Mouse (Mus musculus) heart, embryonic 13.5 days (tissue): ENCODE results near the gene Kat6b. TPM values are rescaled to one million over a fixed set of nuclear protein-coding genes. Genes with fewer than 3 reads are reported as not detected.

Experiments used
- ATAC-seq: fragments of 200-750 bp; cut with Nextera tagmentation; 2 replicates; pipeline ENCODE4 v1.8.0; 2017; ENCODE audit warnings: moderate TSS enrichment; ENCODE audit not compliant: insufficient number of reproducible peaks, low FRiP score, low TSS enrichment; ENCODE audit errors: extremely low read depth
- H3K27ac ChIP-seq: fragments of 300-500 bp; sonication (generic); replicated peaks from 2 replicates; pipeline ENCODE4 v1.5.1; 2015; ENCODE audit warnings: moderate library complexity, mild to moderate bottlenecking, inconsistent platforms
- H3K27me3 ChIP-seq: fragments of 300-500 bp; sonication (generic); replicated peaks from 2 replicates; pipeline ENCODE4 v1.6.1; 2015; ENCODE audit warnings: mild to moderate bottlenecking, inconsistent platforms
- H3K36me3 ChIP-seq: fragments of 300-500 bp; sonication (generic); 2 replicates; pipeline ENCODE4 v1.6.1; 2015; ENCODE audit warnings: mild to moderate bottlenecking, inconsistent platforms
- H3K4me1 ChIP-seq: fragments of 300-500 bp; sonication (generic); 2 replicates; pipeline ENCODE4 v1.6.1; 2015; ENCODE audit warnings: inconsistent platforms
- H3K4me2 ChIP-seq: fragments of 300-500 bp; sonication (generic); 2 replicates; pipeline ENCODE4 v1.6.1; 2015; ENCODE audit warnings: inconsistent platforms, mild to moderate bottlenecking, moderate library complexity
- H3K4me3 ChIP-seq: fragments of 300-500 bp; sonication (generic); 2 replicates; pipeline ENCODE4 v1.5.1; 2015; ENCODE audit warnings: moderate library complexity, mild to moderate bottlenecking, inconsistent platforms
- H3K9ac ChIP-seq: fragments of 300-500 bp; sonication (generic); 2 replicates; pipeline ENCODE4 v1.6.1; 2015; ENCODE audit warnings: inconsistent platforms, mild to moderate bottlenecking, moderate library complexity
- H3K9me3 ChIP-seq: fragments of 300-500 bp; sonication (generic); 2 replicates; pipeline ENCODE4 v1.6.1; 2016; ENCODE audit warnings: inconsistent platforms
- WGBS: fragments of 180-500 bp; shearing (Covaris S2); methylation state at CpG from one replicate; pipeline ENCODE4 v1.1.7; 2015; ENCODE audit warnings: mixed read lengths; 5-methylcytosine and 5-hydroxymethylcytosine counted together
- polyA plus RNA-seq: library from polyadenylated mRNA; unstranded; fragments of >200 nt; fragmentation: Nextera tagmentation; extraction: Ambion mirVana; gene quantifications from 2 replicates; pipeline ENCODE4 v1.2.1, GENCODE M21; 2015

Gene Kat6b
- polyA plus RNA-seq, 1 experiment from 2014 or later = 9.8 TPM

DNA sequence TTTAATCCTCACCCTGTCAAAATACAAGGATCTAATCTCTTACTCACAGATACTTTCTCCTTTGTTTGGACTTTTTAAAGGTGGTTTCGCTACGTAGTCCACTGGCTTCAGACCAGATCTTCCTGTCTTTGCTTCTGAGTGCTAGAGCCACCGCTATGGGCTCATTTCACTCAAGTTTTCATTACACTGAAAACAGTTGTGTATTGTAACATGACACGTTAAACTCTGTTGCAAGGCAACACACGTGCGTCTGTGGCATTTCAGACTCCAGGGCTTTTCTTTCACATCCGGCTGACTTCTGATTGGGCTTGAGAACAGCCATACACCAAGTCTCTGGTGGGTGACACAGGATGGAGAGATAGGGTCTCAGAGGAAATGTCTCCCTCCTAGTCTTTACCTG is 66.1 kb downstream of the Kat6b start:
- ATAC-seq = no peak
- Histone ChIP-seq H3K4me2 (peak overlapping the region; percentile 49), H3K9ac (0 out of 2 replicates have a peak overlapping the region, but pooled peaks have one; percentile 38), H3K4me1 (peaks cover 80% of the 10 kb centered on the region), H3K36me3 (peaks cover 4% of the 10 kb centered on the region), H3K27ac (peak overlapping the region; percentile 72), H3K27me3 (no peaks in the 10 kb centered on the region), H3K9me3 (0 out of 2 replicates have a peak, but pooled peaks cover 2% of the 10 kb centered on the region), H3K4me3 (no peak overlapping the region)
- WGBS = 19% methylated on average over 7 of the region's 7 CpGs

DNA sequence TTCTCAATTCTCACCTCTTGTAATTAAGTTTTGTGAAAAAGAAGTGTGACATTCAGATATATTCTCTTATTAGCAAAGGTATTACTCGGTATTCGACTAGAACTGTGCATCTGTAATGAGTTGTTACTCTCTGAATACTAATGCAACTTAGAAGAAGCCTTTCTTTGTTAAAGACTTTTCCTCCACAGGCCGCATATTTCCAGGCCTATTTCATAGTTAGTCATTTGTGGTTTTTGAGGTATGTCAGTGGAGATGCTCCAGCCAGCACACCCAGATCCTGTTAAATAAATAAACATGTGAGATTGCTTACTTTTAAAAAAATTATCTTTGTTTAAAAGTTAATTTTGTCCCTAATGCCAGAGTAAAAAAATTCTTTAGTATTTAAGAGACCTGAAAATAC is 66.7 kb downstream of the Kat6b start:
- H3K4me1 ChIP-seq = peaks cover 76% of the 10 kb centered on the region
- no peaks in the 10 kb centered on the region for H3K36me3 ChIP-seq
- no peak overlapping the region for H3K4me2 ChIP-seq
- 0 out of 2 replicates have a peak overlapping the region, but pooled peaks have one; percentile 72 for H3K27ac ChIP-seq
- no peak for ATAC-seq
- H3K9ac ChIP-seq = no peak overlapping the region
- H3K4me3 ChIP-seq = no peak overlapping the region
- WGBS = 72% methylated on average over 3 of the region's 3 CpGs
- H3K9me3 ChIP-seq = no peaks in the 10 kb centered on the region
- H3K27me3 ChIP-seq = no peaks in the 10 kb centered on the region

DNA sequence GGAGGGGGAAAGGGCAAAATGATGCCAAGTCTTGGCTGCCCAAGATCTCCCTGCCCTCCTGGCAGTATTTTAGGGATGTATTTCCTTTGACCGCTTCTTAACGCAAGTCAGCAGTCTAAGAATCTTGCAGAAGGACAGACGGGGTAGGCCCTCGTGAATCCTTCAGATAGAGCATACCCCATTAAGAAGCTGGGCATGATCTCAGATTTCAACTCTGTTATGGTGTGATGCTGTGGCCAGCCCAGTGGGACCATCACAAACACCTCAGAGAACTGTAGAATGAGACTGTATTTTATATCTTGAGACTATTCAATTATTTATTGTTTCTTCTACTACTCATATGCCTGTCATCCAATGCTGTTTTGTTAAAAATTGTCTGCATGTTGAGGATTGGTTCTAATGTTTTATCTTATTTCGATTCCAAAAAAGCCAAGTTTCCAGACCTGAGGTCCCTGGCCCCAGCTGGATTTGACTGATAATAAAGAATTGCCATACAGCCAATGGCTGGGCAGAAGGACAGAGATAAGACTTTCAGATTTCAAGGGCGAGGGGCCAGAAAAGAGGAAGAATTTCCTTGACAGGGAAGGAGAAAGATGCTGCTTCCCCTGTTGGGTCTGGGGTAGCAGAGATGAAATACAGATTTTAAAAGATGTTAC is 67.8 kb downstream of the Kat6b start:
- no peak for ATAC-seq
- no peaks in the 10 kb centered on the region for H3K27me3 ChIP-seq
- peaks cover 77% of the 10 kb centered on the region for H3K4me1 ChIP-seq
- H3K4me2 ChIP-seq = peak overlapping the region; percentile 24
- no peak overlapping the region for H3K4me3 ChIP-seq
- 45% methylated on average over 6 of the region's 6 CpGs for WGBS
- no peak overlapping the region for H3K27ac ChIP-seq
- H3K9me3 ChIP-seq = no peaks in the 10 kb centered on the region
- H3K9ac ChIP-seq = no peak overlapping the region
- no peaks in the 10 kb centered on the region for H3K36me3 ChIP-seq

DNA sequence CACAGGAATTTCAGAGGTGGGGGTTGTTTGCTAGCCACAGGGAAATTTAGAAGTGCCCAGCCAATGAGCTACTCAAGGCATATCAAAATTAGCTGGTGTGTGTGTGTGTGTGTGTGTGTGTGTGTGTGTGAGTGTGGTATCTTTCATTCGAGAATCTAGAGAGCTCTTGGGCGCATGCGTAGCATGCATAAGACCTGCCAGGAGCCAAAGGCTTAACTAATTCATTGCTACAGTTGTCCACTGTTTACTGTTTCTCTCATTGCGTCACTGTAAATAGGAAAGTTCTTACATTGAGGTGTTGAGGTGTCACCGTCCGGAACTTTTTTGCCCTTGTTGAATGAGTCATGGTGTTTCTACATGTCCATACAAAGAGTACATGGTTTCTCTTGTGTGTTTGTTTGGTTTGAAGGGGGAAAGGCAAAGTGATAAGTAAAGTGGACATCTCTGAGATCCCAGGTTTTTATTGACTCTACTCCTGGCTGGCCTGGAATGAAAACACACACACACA is 68.4 kb downstream of the Kat6b start:
- Histone ChIP-seq H3K4me1 (peaks cover 75% of the 10 kb centered on the region), H3K9me3 (no peaks in the 10 kb centered on the region), H3K27ac (no peak overlapping the region), H3K36me3 (no peaks in the 10 kb centered on the region), H3K9ac (no peak overlapping the region), H3K4me3 (no peak overlapping the region), H3K27me3 (no peaks in the 10 kb centered on the region), H3K4me2 (peak overlapping the region; percentile 24)
- 48% methylated on average over 6 of the region's 6 CpGs for WGBS
- ATAC-seq = no peak

DNA sequence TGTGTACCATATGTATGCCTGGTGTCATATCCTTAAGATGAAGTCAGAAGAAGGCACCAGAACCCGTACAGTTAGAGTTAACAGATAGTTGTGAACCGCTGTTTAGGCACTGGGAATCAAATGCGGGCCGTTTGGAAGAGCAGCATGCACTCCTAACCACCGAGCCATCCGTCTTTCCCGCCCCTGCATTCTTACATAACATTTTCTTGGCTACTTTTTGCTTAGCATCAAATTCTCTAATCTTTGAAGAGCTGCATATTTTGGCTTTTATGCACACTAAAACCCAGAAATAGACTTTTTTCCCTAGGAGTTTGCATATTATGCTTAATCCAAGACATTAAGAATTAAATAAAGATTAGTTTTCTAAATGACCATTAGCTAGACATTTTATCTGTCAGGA is 69.3 kb downstream of the Kat6b start:
- Histone ChIP-seq H3K9ac (no peak overlapping the region), H3K9me3 (no peaks in the 10 kb centered on the region), H3K4me1 (peaks cover 70% of the 10 kb centered on the region), H3K27me3 (no peaks in the 10 kb centered on the region), H3K36me3 (no peaks in the 10 kb centered on the region), H3K4me3 (no peak overlapping the region), H3K27ac (no peak overlapping the region), H3K4me2 (no peak overlapping the region)
- 79% methylated on average over 7 of the region's 7 CpGs for WGBS
- no peak for ATAC-seq

DNA sequence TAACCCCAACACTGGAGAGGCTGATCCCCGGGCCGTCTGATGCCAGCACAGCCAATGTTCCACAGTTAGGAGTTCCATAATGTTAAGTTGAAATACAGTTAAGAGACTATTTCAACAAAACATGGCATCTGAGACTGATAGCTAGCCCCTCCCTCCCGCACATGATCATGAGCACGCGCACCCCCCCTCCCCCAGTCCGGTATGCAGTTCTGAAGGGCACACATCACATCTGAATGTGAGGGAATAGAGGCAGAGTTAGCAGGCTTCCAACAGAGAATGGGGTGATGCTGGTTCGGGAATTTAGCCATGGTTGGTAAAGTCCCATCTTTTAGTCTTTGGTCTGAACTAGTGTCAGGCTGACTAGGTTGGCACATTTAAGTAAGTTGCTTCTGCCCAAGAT is 70.4 kb downstream of the Kat6b start:
- Histone ChIP-seq H3K27ac (no peak overlapping the region), H3K9ac (no peak overlapping the region), H3K4me1 (peaks cover 70% of the 10 kb centered on the region), H3K36me3 (no peaks in the 10 kb centered on the region), H3K4me3 (no peak overlapping the region), H3K4me2 (no peak overlapping the region), H3K27me3 (no peaks in the 10 kb centered on the region), H3K9me3 (no peaks in the 10 kb centered on the region)
- 82% methylated on average over 7 of the region's 7 CpGs for WGBS
- no peak for ATAC-seq

DNA sequence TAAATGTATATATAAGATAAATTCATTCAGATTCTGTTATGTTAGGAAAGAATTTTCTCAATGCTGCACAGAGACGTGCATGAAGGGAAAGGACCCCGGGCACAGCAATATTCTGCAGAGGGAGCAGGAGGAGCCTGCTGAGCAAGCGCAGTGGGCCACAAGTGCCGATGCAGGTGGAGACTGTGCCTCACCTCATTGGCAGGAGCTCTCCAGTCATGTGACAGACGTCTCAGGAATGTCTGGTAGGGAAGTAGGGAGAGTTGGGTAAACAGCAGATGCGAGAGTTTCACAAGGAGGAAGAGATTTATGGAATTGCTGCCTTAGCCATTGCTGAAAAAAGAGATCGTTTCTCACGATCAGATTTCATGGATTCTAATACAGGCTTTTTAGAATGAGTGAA is 71.7 kb downstream of the Kat6b start:
- Histone ChIP-seq H3K4me2 (no peak overlapping the region), H3K9me3 (no peaks in the 10 kb centered on the region), H3K36me3 (no peaks in the 10 kb centered on the region), H3K27me3 (no peaks in the 10 kb centered on the region), H3K4me3 (no peak overlapping the region), H3K27ac (no peak overlapping the region), H3K9ac (no peak overlapping the region), H3K4me1 (peaks cover 65% of the 10 kb centered on the region)
- WGBS = 69% methylated on average over 8 of the region's 8 CpGs
- no peak for ATAC-seq

DNA sequence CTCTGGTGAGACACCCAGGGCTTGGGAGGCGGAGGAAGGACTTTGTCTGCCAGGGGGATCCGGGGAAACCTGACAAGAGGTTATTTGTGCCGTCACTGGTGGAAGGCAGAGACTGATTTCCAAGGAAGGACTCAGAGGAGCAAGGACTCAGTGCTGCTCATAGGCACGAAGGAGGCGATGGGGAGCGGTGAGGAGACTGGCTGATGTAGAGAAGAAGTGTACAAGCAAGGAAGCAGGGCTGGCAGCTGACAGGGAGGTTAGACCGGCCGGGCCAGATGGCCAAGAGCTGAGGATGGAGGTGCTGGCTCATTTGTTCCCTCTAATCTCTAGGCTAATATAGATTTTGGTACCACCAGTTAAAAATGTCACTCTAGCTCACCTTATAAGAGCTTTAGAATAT is 72.8 kb downstream of the Kat6b start:
- Histone ChIP-seq H3K4me2 (no peak overlapping the region), H3K9ac (no peak overlapping the region), H3K4me3 (no peak overlapping the region), H3K27me3 (no peaks in the 10 kb centered on the region), H3K36me3 (no peaks in the 10 kb centered on the region), H3K4me1 (peaks cover 67% of the 10 kb centered on the region), H3K27ac (no peak overlapping the region), H3K9me3 (no peaks in the 10 kb centered on the region)
- WGBS = 78% methylated on average over 8 of the region's 8 CpGs
- ATAC-seq = no peak

DNA sequence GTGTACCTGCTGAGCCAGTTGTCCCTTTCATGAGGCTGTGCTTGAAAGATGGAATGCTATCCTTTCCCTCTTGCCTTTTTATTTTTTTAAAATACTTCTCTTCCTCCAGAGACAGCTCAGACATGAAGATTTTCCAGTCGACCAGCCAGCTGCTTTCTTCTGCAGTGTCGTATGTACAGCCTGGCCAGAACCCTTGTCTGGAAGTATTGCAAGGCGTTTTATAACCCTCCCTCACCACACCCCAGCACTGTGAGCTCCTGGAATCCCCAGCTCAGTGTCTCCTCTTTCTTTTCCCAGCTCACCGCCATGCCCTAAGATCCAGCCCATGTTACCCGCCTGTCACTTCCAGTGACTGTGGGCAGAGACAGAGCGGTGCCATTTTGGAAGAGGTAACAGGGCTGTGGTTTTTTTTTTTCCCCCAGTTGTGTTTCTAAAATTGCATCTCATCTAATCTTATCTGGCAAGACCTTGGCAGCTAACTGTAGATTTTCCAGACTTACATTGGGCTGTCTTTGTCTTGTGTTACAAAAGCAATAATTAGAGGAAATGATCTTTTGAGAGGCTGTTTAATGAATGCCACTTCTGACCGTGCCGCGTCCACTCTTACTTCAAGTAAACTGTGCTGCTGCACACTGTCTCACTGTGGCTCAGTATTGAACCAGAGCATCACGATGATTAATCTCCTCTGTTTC is 77.4 kb downstream of the Kat6b start:
- Histone ChIP-seq H3K4me3 (no peak overlapping the region), H3K4me1 (peaks cover 77% of the 10 kb centered on the region), H3K4me2 (0 out of 2 replicates have a peak overlapping the region, but pooled peaks have one; percentile 4), H3K36me3 (no peaks in the 10 kb centered on the region), H3K27ac (peak overlapping the region; percentile 57), H3K9me3 (no peaks in the 10 kb centered on the region), H3K27me3 (no peaks in the 10 kb centered on the region), H3K9ac (no peak overlapping the region)
- 52% methylated on average over 10 of the region's 10 CpGs for WGBS
- no peak for ATAC-seq

DNA sequence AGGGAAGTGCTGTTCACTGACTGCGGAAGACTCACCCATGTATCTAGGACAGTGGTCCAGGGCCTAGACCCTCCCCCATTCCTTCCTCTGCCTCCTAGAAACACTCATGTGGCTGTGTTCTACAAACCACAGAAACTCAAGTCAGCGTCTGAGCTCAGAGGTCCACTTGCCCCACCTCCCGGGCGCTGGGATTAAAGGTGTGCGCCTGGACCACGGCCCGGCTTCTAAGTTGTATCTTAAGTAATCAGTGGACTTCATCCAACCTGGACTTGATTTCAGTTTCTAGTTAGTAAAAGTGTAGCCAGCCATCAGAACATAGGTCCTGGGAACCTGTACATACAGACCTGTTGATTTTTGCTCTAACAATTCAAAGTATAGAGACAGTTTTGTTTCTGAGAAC is 78.2 kb downstream of the Kat6b start:
- Histone ChIP-seq H3K27me3 (no peaks in the 10 kb centered on the region), H3K9me3 (no peaks in the 10 kb centered on the region), H3K4me3 (no peak overlapping the region), H3K4me1 (peaks cover 79% of the 10 kb centered on the region), H3K27ac (no peak overlapping the region), H3K4me2 (no peak overlapping the region), H3K9ac (no peak overlapping the region), H3K36me3 (no peaks in the 10 kb centered on the region)
- ATAC-seq = no peak
- WGBS = 83% methylated on average over 7 of the region's 7 CpGs

DNA sequence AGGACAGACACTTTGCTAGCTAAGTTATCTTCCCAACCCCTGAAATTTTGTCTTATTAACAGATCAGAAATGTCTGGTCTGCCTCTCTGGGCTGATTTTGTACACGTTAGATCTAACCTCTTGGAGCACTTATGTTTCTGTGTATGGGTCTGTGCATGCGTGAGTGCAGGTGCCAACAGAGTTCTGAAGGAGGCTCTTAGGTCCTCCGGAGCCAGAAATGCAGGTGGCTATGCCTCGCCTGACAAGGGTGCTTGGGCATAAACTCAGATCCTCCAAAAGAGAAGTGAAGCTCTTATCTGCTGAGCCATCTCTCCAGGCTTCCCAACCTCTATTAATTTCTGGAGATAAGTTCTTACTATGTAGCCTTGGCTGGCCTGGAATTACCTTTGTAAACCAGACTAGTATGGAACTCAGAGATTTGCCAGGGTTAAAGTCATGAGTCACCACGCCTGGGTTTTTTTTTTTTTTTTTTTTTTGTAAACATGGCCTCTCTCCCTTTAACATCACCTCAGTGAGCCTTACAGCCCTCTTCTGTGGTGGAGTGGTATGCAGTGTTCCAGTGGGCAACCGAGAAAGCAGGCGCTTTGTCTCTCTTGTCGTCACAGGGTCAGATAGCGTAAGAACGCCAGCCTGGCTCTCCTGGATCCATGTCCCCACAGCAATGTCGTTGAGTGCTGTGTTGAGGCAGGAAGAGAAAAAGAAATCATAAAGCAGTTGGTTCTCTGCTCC is 79.4 kb downstream of the Kat6b start:
- Histone ChIP-seq H3K4me3 (no peak overlapping the region), H3K4me2 (peak overlapping the region; percentile 27), H3K4me1 (peaks cover 75% of the 10 kb centered on the region), H3K36me3 (no peaks in the 10 kb centered on the region), H3K9ac (no peak overlapping the region), H3K27ac (peak overlapping the region; percentile 13), H3K9me3 (no peaks in the 10 kb centered on the region), H3K27me3 (no peaks in the 10 kb centered on the region)
- ATAC-seq = 0 out of 2 replicates have a peak, but pooled peaks have one; percentile 19
- WGBS = 33% methylated on average over 11 of the region's 11 CpGs
